Mouse (Mus musculus) cerebellum, postnatal 10 days (tissue): ENCODE measurements around the gene Znrf1.
A peak's percentile ranks its signal among the peaks of the same experiment; 100 is the strongest.
"Not testable (repeated sequence)": the region's sequence is repeated elsewhere in the genome, so short reads cannot be mapped to it uniquely, and the experiment has no call there.

Source experiments
- DNase-seq, 2 experiments: peaks; one replicate each; pipeline ENCODE4 v3.0.0; 2021; ENCODE audit warnings: mixed read lengths in 2 of 2

The Znrf1 gene

DNA sequence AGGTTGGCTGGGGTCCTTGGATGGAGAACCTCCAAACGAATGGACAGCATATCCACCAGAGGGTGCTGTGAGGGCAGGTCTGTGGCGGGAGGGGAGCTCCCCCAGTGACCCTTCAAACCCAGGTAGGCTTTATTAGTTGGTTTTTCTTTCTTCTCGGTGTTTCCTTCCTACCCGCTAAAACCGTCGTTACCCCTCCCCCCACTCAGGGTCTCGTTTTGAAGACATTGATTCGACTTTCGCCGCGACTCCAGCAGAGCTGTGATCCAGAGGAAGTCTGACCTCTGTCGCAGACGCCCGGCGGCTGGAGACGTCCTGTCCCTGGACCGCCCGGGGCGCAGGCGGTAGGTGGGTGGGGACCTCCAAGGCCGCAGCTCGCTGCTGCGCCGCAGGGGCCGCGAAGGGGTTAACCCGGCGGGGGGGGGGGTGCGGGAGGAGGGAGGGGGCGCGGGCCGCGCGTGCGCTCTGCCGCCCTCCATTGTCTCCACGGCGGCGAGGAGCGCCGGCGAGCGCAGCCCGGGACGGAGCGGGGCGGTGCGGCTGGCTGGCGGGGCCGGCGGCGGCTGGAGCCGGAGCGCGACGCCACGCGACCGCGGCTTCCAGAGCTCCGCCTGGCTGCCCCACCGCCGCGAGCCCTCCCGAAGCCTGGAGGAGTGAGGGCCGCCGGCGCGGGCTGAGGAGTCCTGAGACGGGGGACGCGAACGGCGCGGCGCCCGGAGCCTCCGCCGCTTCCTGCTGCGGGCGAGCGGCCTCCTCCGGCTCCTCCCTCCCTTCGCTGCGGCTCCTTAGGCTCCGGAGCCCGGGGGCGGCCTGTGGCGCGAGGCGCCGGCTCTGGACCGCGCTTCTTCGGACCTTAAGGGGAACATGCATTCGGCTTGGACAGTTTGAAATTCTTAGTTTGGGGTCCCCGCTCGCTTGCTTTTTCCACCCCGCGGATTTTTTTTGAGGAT is at the start of gene Znrf1:
Gene Znrf1, plus strand, starts transcription at position 67 of the 947 bp plus-strand sequence.
- peak; percentile 89 to 90 for DNase-seq

DNA sequence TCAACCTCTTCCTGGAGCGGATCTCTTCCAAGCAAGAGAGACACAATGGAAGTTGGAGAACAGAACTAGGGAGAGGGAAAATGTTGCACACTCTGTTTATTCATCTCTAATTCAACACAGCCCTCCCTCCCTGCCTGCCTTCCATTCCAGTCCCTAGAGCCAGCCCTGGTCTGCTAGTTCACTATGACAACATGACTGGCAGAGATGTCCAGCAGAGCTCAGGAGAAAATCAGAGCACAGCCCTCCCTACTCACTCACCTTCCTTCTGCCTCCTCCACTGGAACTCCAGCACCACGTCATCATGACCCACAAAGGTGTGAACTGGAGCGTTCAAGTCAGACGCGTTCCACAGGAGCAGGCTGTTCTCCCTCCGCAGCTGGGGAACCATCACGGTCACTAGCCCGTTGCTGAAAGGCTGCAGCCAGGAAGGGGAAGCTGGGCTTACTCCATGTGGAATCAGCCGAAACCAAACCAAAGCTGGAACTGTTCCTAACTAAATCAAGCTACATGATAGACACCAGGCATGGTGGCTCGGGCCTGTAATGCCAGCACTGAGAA is 45.8 kb upstream of the Znrf1 start:
- no peak for DNase-seq

DNA sequence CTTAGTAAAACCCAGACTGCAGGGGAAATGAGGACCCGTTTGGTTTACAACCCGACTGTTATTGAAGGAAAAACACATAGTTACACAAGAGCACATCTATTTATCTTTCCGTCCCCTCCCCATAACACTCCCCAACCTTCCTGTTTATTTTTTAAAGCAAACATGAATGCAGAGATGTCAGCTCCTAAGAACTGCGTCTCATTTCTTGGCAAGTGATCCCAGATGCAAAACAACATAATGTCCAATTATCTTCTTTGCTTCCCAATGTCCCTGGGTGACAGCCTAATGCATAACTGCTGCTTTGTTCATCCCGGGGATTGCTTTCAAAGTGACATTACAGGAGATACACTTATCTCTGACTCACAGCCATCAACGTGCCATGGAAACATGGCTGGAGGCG is 44.7 kb upstream of the Znrf1 start:
- no peak for DNase-seq

DNA sequence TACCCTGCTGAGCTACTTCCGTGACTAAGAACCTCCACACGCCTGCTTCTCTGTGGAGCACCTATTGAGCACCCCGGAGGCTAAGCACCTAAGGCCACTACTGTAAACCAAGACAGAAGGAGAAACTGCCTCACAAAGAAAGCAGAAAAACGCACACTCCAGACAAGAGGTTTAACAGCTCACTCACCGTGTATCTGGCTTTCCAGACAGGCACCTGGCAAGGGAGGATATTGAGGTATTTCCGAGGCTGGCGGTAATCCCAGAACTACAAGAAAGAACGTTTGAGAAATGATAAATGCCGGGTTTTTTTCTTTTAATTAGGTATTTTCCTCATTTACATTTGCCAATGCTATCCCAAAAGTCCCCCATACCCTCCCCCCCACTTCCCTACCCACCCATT is 43.4 kb upstream of the Znrf1 start:
- DNase-seq = no peak

DNA sequence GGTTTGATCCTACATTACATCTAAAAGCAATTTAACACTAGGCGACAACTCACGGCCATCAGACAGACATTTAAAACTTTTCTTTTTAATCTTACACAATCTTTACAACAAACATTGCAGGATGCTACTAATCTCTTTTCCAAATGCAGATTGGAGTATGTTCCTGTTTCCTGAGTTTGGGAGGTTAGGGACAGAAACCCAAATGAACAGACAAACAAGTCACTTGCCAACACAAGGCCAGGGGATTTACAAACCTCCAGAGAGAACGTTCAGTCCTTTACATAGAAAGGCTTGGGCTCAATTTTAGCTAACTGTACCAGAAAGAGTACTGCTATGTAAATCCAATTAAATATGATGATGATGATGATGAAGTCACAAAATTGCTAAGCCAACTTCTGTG is 42.7 kb upstream of the Znrf1 start:
- DNase-seq = no peak

DNA sequence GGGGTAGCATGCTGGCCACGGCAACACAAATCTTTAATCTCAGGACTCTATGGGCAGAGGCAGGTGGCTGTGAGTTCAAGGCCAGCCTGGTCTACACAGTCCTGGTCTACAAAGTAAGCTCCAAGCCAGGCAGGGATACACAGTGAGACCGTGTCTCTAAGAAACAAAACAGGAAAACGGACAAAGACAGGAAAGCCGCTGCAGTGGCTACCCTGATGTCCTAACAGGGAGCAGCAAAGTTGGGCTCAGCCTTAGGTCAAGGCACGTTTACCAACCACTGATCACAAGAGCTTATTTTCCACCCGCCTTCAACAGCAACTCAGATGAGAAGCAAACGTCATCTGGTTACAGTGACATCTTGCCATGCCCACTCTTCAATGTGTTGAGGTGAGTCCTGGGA is 39.6 kb upstream of the Znrf1 start:
- no peak for DNase-seq

DNA sequence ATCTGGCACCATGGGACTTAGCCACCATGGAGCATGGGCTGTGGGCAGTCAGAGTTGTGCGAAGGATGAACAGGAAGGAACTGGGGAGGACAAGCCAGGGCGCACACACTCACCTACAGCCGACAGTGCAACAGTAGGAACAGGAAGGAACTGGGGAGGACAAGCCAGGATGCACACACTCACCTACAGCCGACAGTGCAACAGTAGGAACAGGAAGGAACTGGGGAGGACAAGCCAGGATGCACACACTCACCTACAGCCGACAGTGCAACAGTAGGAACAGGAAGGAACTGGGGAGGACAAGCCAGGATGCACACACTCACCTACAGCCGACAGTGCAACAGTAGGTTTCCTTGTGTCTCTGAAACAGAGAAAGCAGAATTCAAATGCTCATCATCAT is 37.6 kb upstream of the Znrf1 start:
- not testable (repeated sequence) for DNase-seq

DNA sequence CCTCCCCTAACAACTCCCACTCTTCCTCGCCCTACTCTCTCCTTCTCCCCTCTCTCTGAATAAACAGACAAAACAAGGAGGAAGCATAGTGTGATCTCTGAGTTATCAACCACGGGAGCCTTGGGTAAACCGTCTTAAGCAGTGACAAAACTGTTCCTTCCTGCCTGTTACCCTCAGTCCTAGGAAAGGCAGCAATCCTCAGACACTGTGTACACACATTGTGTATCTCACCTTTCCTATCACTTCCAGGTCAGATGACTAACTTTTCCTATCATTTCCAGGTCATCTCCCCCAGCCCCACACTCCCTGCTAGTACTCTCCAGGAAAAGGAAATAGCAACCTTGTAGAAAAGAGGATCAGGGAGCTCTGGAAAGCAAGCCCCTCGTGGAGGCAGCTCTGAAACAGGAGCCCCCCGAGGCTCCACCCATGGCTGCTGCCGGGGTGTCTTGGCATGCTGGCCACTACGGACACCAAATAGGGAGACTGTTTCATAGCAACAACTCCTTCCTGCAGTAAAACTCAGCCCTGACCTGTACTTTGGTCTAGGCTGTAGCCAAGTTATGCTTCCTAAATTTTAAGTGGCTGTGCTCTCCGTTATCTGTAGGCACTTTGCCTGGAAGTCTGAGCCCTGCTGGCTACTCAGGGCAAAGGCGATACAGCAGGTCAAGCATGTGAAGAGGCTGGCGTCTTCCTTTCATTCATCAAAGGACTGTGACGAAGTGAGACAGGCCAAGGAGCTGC is 34.0 kb upstream of the Znrf1 start:
- no peak for DNase-seq

DNA sequence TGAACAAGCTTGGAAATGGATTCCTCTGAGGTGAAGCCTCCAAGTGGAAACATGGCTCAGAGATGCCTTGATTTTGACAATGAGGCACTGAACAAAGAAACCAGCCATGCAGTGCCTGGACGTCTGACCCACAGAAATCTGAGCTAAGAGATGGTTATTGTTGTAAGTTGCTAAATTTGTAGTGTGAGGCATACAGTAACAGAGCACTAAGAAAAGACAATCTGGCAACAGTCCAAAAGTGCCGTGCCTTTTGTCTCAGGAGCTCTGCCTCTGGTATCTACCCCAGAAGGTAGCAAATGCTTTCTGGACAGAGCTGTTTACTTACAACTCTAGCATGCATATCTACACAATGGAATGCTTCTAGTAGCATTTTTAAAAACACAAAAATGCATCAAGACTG is 27.3 kb upstream of the Znrf1 start:
- DNase-seq = no peak

DNA sequence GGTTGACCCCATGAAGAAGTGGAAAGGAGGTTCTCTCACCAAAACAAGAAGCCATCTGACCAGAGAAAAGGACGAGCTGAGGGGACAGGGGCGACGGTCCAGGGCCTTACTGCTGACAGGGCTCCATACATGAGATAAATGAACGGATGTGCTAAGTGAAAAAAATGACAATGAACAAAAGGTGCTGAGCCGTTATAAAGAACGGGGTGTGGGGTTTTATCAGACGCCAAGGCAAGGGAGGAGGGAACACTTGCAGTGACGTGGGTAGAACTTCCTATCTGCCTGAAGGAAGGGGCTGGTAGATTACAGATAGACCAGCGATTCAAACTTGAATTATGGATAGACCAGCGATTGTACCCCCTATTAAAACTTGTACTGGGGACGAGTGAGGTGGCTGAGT is 26.6 kb upstream of the Znrf1 start:
- DNase-seq = no peak

DNA sequence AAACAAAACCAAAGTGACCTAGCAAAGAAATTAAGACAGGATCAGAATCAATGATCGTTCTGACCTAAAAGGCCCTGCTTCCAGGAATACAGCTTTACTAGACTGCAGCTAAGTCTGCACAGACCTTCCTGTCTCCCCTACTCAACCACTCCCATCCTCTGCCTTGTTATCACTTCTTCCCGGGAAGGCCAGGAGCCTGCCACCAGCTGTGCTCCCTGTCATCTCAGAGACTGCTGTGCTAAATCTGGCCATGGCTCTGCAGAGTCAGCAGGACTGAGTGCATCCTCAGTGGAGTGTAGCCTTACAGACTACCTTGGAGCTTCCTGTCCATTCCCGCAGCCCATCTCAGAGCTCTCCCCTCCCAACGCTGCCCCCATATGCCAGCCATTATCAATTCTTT is 25.5 kb upstream of the Znrf1 start:
- no peak for DNase-seq

DNA sequence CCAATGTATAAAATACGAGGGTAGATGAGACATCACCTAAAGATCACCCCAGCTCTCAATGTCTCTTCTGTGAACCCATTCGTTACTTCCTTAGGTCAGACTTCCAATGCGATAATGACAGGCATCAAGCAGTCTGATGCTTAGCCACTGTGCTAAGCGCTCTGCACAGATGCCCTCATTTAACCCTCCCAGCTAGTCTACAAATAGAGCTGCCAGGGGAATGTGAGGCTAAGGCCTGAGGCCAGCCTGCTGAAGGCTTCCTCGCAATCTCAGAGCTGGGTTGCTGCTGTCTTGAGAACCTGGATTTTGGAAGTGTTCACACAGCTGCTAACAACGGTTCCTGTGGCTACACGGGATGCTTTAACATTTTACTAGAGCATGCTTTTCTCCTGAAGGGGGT is 23.0 kb upstream of the Znrf1 start:
- peak; percentile 60 for DNase-seq

DNA sequence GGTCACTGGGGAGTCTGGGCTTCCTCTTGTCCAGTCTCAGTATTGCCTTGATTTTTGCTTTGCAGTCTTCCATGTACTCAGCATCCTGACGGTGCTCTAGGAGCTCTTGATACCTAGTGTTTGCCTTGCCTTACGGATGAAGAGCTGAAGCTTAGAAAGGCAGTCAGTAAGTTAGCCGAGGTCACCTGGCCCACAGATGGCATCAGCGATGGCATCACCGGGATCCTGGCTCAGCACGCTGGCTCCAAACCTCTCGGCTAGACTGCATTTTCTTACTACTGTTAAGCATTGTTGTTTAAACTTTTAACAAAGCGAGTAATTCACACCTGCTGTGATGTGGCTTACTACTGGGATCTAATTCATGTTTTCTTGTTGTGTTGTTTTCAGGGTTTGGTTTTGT is 22.5 kb upstream of the Znrf1 start:
- DNase-seq = peak; percentile 59 to 69

DNA sequence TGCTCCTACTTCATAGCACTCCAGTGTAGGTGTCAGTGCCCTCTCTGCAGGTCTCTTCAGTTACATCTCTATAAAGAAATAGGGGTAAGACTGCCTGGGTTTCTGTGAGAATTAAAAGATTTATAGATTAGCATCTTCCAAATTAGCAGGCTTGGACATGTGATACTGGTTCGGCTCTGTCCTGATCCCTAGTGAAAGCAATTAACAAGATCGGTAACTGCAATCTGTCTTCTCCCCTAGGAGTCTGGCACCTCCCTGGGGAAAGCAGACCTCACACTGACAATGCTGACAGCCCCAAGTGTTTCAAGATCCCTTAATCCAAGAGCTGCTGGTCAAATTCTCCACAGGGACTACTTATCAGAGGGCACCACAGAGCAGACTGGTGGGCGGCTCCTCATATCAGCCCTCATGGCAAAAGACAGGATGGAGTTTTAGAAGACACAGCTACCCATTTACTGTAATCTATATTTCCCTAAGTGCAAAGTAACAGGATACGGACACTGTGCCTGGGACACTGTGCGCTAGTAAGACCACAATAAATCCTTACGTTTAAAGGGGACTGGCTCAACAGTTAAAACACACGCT is 19.4 kb upstream of the Znrf1 start:
- peak in 1 of 2 experiments; percentile 42 for DNase-seq

DNA sequence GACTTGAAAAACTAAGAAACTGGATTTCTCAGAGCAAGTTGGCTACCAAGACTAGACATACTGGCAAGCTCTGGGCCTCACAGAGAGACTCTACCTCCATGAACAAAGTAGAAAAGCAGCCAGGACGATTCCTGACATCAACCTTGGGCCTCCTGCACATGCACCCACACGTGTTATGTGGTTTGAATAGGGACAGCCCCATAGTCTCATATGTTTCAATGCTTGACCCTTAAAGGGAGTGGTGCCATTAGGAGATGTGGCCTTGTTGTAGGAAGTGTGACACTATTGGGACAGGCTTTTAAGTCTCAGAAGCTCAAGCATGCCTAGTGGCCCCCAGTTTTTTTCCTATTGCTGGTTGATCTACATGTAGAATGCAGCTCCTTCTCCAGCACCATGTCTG is 18.4 kb upstream of the Znrf1 start:
- no peak for DNase-seq

DNA sequence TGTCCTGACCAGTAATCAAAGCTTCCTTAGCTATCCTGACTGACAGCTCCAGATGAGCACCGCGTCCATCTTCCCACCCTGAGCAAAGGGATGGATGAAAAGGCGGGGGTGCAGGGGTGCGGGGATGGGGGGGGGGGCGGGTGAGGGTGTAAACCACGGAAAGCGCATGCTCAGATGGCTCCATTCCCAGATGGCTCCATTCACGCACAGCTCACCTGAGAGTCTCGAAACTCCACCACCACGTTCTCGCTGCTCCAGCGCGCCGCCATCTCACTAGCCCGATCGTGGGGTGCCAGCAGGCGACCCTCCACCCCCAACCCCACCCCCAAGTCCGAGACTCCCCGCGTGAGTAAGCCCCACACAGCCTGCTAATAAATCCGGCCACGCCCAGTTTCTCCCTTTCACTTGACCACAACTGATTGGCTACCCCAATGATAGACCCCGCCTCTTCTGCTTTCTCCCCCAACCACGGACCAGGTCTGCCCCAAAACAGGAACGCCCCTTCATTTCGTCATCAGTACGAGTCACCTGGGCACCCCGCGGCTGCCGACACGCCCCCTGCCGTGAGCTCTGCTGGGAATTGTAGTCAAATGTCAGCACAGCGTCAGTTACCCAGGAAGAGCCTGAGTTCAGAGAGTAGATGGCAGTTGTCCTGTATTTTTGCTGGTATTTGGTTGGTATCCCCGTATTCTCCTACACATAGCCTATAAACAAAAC is 14.0 kb upstream of the Znrf1 start, which contains the start of gene Wdr59:
Gene Wdr59, minus strand, starts transcription at position 380 of the 717 bp plus-strand sequence.
- peak; percentile 99 to 100 for DNase-seq

DNA sequence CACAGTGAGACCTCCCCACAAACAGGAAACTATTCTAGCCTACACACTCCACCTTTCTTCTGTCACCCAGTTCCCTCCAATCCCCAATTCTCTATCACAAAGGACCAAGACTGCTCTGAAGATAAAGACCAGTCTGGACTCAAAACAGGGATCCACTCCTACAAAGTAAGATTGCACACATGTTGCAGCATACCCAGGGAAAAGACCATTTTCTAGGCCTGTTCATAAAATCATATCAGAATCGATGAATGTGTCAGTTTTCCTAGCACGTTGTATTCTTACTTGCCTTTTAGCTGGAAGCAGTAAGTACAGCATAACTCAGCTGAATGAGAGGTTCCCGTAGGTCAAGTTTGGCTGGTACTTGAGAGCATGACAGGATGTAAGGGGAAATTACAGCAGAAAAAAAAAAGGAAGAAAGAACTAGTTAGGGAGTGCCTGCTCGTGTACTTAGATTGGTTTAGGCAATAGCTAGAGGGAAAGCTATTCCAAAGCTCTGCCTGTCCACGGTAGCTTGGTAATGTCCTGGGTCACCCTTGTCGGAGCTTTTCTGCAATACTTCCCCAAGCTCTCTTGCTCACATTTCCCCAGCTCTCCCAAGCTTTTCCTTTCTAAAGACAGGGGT is 9.4 kb upstream of the Znrf1 start:
- DNase-seq = no peak

DNA sequence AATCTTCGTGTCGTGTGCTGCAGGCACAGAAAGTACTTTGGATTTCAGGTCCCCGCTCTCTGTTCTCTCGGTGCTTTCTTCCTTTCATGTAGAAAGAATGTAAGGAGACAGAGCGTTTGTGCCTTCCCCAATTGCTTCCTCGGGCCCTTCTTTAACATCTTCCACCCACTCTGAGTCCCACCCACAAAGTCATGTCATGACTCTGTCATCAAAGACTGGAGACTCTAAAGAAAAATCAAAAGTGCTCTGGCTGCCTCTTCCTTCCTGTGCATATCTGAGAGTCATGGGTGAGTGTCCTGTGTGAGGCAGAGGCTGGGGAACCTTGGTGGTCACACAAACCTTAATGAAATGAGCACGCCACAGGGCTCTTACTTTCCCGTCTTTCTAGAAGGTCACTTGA is 8.7 kb upstream of the Znrf1 start:
- no peak for DNase-seq

DNA sequence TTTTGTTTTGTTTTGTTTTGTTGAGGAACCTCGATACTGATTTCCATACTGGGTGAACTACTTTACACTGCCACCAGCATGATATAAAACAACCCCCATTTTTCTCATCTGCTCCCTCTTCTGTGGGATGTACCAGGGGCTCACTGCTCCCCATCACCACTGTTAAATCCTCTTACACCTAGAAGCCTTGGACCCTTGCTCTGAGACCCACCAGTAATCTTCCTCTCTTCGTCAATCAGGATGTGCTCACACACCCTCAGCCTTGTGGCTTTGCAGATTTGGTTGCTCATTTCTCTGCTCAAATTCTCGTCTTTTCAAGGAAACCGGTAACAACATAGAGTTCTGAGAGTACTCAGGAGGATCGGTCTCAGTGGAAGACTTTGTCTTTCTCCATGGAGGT is 7.8 kb upstream of the Znrf1 start:
- no peak for DNase-seq

DNA sequence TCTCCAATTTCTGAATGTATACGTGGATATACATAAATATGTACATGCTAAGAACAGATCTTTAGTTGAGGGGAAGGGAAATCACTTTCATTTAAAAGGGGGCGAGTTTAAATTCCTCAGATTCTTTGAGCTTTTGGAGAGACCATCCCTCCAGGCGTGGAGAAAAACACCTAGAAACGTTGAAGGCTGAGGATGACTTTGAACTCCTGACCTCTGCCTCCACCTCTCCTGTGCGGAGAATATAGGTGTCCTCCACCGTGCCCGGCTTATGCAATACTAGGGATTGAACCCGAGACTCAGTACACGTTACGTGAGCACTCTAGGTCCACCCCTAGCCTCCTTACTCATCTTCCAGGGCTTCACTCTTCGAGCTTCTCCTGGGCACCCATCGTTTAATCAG is 4.7 kb upstream of the Znrf1 start:
- no peak for DNase-seq

DNA sequence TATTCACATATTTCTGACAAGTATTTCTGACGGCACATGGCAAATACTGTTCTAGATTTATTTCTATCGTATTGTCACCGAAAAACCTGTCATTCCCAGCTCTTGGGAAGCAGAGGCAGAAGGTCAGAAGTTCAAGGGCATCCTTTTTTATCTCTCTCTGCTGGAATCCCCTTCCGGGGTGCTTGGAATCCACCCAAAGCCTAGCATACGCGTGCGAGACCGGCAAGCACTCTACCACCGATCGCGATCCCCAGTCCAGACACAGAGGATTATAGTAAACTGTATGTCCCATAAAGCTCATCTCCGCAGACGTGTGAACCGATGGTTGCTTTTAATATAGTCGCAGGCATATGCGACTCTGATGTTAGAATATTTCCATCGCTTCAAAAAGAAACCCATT is 4.3 kb upstream of the Znrf1 start:
- no peak for DNase-seq

DNA sequence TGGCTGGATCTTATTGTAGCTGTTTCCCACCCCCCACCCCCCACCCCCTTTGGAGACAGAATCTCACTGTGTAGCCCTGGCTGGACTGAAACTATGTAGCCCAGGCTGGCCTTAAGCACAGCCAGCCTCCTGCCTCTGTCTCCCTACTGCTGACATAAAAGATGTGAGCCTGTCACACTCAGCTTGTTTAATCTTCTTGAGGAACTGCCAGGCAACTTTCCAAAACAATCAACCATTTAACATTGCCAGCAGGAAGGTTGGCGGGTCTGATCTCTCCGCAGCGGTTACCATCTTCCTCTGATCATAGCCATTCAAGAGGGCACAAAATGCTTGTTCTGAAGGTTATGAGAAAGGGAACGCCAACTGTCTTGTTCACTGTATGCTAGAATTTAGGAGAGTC is 2.4 kb upstream of the Znrf1 start:
- peak; percentile 33 to 47 for DNase-seq
